Mouse (Mus musculus): Measurements from ENCODE around the gene Rab11fip3. TPM values are rescaled to one million over a fixed set of nuclear protein-coding genes. Genes with fewer than 3 reads are reported as not detected.

The Rab11fip3 gene
- total RNA-seq, 2 experiments from 2014 or later = 29.2 to 29.7 TPM

- intact Hi-C loops (cut with DNase I) = no loop called here
These were observed 106.9 kb downstream of the Rab11fip3 start for GRCm38 (mm10) chr17:25962413-25962905.

GRCm38 (mm10) chr17:25961566-25961965 is 107.8 kb downstream of the Rab11fip3 start:
- DNase-seq = no peak
- intact Hi-C loops (cut with DNase I) = no loop called here

More at GRCm38 (mm10) chr17:25962413-25962905, 106.9 kb downstream of the Rab11fip3 start:
- no peak for DNase-seq

GRCm38 (mm10) chr17:25959630-25960467 is 109.5 kb downstream of the Rab11fip3 start:
- intact Hi-C loops (cut with DNase I) = no loop called here
- DNase-seq = no peak

GRCm38 (mm10) chr17:25958771-25959494 is 110.4 kb downstream of the Rab11fip3 start:
- no peak for DNase-seq
- intact Hi-C loops (cut with DNase I) = no loop called here

GRCm38 (mm10) chr17:25957586-25958051 is 111.7 kb downstream of the Rab11fip3 start:
- DNase-seq = no peak
- intact Hi-C loops (cut with DNase I) = no loop called here

- intact Hi-C loops (cut with DNase I) = no loop called here
- DNase-seq = no peak
These were observed 112.7 kb downstream of the Rab11fip3 start for GRCm38 (mm10) chr17:25956631-25957030.

GRCm38 (mm10) chr17:25956201-25956600 is 113.2 kb downstream of the Rab11fip3 start:
- intact Hi-C loops (cut with DNase I) = no loop called here
- no peak for DNase-seq

GRCm38 (mm10) chr17:25955736-25956135 is 113.6 kb downstream of the Rab11fip3 start:
- intact Hi-C loops (cut with DNase I) = no loop called here
- no peak for DNase-seq

- intact Hi-C loops (cut with DNase I) = no loop called here
- DNase-seq = no peak
These were observed 114.7 kb downstream of the Rab11fip3 start for GRCm38 (mm10) chr17:25954671-25955070.

- DNase-seq = no peak
- intact Hi-C loops (cut with DNase I) = no loop called here
These were observed 116.2 kb downstream of the Rab11fip3 start for GRCm38 (mm10) chr17:25953161-25953560.

- DNase-seq = no peak
- intact Hi-C loops (cut with DNase I) = no loop called here
These were observed 117.3 kb downstream of the Rab11fip3 start, which contains the start of gene A930017K11Rik for GRCm38 (mm10) chr17:25951803-25952623. Gene A930017K11Rik (minus strand): TSS chr17:25952565.

- DNase-seq = no peak
- intact Hi-C loops (cut with DNase I) = no loop called here
These were observed 118.0 kb downstream of the Rab11fip3 start for GRCm38 (mm10) chr17:25951225-25951802.

GRCm38 (mm10) chr17:25950706-25951105 is 118.6 kb downstream of the Rab11fip3 start:
- intact Hi-C loops (cut with DNase I) = no loop called here
- DNase-seq = no peak

GRCm38 (mm10) chr17:25949981-25950380 is 119.4 kb downstream of the Rab11fip3 start:
- intact Hi-C loops (cut with DNase I) = no loop called here

GRCm38 (mm10) chr17:25948051-25948450 is 121.3 kb downstream of the Rab11fip3 start:
- intact Hi-C loops (cut with DNase I) = no loop called here
- no peak for DNase-seq

More at GRCm38 (mm10) chr17:25949981-25950380, 119.4 kb downstream of the Rab11fip3 start:
- no peak for DNase-seq

- intact Hi-C loops (cut with DNase I) = no loop called here
These were observed 121.8 kb downstream of the Rab11fip3 start for GRCm38 (mm10) chr17:25947576-25947975.

GRCm38 (mm10) chr17:25946891-25947290 is 122.5 kb downstream of the Rab11fip3 start:
- DNase-seq = no peak
- intact Hi-C loops (cut with DNase I) = no loop called here

More at GRCm38 (mm10) chr17:25947576-25947975, 121.8 kb downstream of the Rab11fip3 start:
- no peak for DNase-seq

GRCm38 (mm10) chr17:25946349-25946748 is 123.0 kb downstream of the Rab11fip3 start:
- intact Hi-C loops (cut with DNase I) = no loop called here
- no peak for DNase-seq

GRCm38 (mm10) chr17:25945517-25946155 is 123.7 kb downstream of the Rab11fip3 start:
- intact Hi-C loops (cut with DNase I) = no loop called here
- DNase-seq = peak; percentile 16 to 36
